8 mouse cellular contexts compared by ENCODE assay signal in genomic region chr10:19009186-19009672, GRCm38 (mm10). TPM values are rescaled to one million over a fixed set of nuclear protein-coding genes. Genes with fewer than 3 reads are reported as not detected.
DNase-seq lines count a peak whose midpoint lies in the region; ATAC-seq and TF ChIP-seq lines count a peak whose summit lies in the region.

No protein-coding gene starts in this region.

- no peaks in the 10 kb centered on the region for H3K9me3 ChIP-seq in heart, embryonic 14.5 days (ENCODE audit: control insufficient read depth, low read length)
- no peaks in the 10 kb centered on the region for H3K9me3 ChIP-seq in forebrain, embryonic 12.5 days
- H3K9me3 ChIP-seq in midbrain, embryonic 15.5 days: no peaks in the 10 kb centered on the region

- no peak overlapping the region for H3K9ac ChIP-seq in heart, embryonic 14.5 days (ENCODE audit: low read length)
- H3K9ac ChIP-seq in forebrain, embryonic 12.5 days: no peak overlapping the region
- H3K9ac ChIP-seq in midbrain, embryonic 15.5 days: no peak overlapping the region

- 50% methylated on average over 8 of the region's 8 CpGs for WGBS in heart, embryonic 14.5 days
- WGBS in lung, adult 2 months: 10% methylated on average over 8 of the region's 8 CpGs
- 88% methylated on average over 8 of the region's 8 CpGs for WGBS in forebrain, embryonic 12.5 days
- WGBS in midbrain, embryonic 15.5 days: 73% methylated on average over 8 of the region's 8 CpGs

- H3K4me1 ChIP-seq in heart, embryonic 14.5 days (ENCODE audit: control insufficient read depth in 2 of 2, insufficient read depth in 2 of 2, low read length in 2 of 2): peaks cover 6 to 17% of the 10 kb centered on the region in 2 experiments; a peak in 3 of 4 replicates
- peaks cover 16% of the 10 kb centered on the region for H3K4me1 ChIP-seq in lung, adult 2 months (ENCODE audit: control insufficient read depth, insufficient read depth, low read length)
- H3K4me1 ChIP-seq in forebrain, embryonic 12.5 days: peaks cover 2% of the 10 kb centered on the region
- H3K4me1 ChIP-seq in midbrain, embryonic 15.5 days: peaks cover 3% of the 10 kb centered on the region; the same call in 1 of the 2 replicates

- H3K36me3 ChIP-seq in heart, embryonic 14.5 days (ENCODE audit: control insufficient read depth, insufficient read depth, low read length): peaks cover 41% of the 10 kb centered on the region
- no peaks in the 10 kb centered on the region; the same call in 1 of the 2 replicates for H3K36me3 ChIP-seq in forebrain, embryonic 12.5 days (replicated peaks)
- 0 out of 2 replicates have a peak, but pooled peaks cover 7% of the 10 kb centered on the region for H3K36me3 ChIP-seq in midbrain, embryonic 15.5 days (replicated peaks)

- peak; percentile 72 for DNase-seq in 3T3-L1 (ENCODE audit: low read depth, low spot score)
- DNase-seq in CD8-positive naive resting alpha-beta T cell, adult 2 months (ENCODE audit: low read depth in 2 of 2, low spot score in 2 of 2): peak; percentile 18 to 22
- DNase-seq in lung, adult 2 months: peak; percentile 22
- no peak for DNase-seq in neural tube, embryonic 10.5 days (ENCODE audit: extremely low spot score, low spot score)
- no peak for DNase-seq in right cerebral cortex, adult 18-20 months

- H3K4me2 ChIP-seq in heart, embryonic 14.5 days (ENCODE audit: low read length): peak overlapping the region; percentile 31
- H3K4me2 ChIP-seq in forebrain, embryonic 12.5 days: no peak overlapping the region
- H3K4me2 ChIP-seq in midbrain, embryonic 15.5 days: no peak overlapping the region

- no peak for ATAC-seq in heart, embryonic 14.5 days (ENCODE audit: insufficient number of reproducible peaks, insufficient read depth, low FRiP score, low read depth)
- ATAC-seq in forebrain, embryonic 12.5 days (ENCODE audit: low FRiP score): no peak
- ATAC-seq in midbrain, embryonic 15.5 days (replicated peaks): no peak

- H3K27ac ChIP-seq in heart, embryonic 14.5 days (replicated peaks in 1 of 2; ENCODE audit: control insufficient read depth in 1 of 2, insufficient read depth in 1 of 2, low read depth in 2 of 2, low read length in 2 of 2): no peak overlapping the region
- H3K27ac ChIP-seq in forebrain, embryonic 12.5 days: no peak overlapping the region
- no peak overlapping the region for H3K27ac ChIP-seq in midbrain, embryonic 15.5 days

- TF ChIP-seq CTCF in lung, adult 2 months (IDR thresholded peaks at IDR 0.05; ENCODE audit: insufficient read depth, low read length): no peak

- H3K27me3 ChIP-seq in heart, embryonic 14.5 days (ENCODE audit: control insufficient read depth, insufficient read depth, low read length): no peaks in the 10 kb centered on the region
- H3K27me3 ChIP-seq in forebrain, embryonic 12.5 days: no peaks in the 10 kb centered on the region
- H3K27me3 ChIP-seq in midbrain, embryonic 15.5 days (replicated peaks): no peaks in the 10 kb centered on the region

- H3K4me3 ChIP-seq in heart, embryonic 14.5 days (ENCODE audit: control insufficient read depth in 1 of 2, insufficient read depth in 1 of 2, low read depth in 1 of 2, low read length in 2 of 2): no peak overlapping the region
- no peak overlapping the region for H3K4me3 ChIP-seq in lung, adult 2 months (replicated peaks; ENCODE audit: extremely low read depth, low read depth, low read length)
- no peak overlapping the region for H3K4me3 ChIP-seq in forebrain, embryonic 12.5 days (replicated peaks)
- H3K4me3 ChIP-seq in midbrain, embryonic 15.5 days: no peak overlapping the region

- no peak for TF ChIP-seq POLR2A in lung, adult 2 months (IDR thresholded peaks at IDR 0.05; ENCODE audit: borderline replicate concordance, extremely low read depth, low read depth, low read length)

RNA-seq across cellular contexts. Expression of gene Tnfaip3, which starts 6.2 kb away (rescaled TPM):
- 2.1 and 2.6 TPM in 2 replicates for polyA plus RNA-seq in heart, embryonic 14.5 days (2014; fragmentation: Nextera tagmentation; extraction: Ambion mirVana)
- polyA plus RNA-seq in lung, adult 2 months (2012; rRNA removed): 5.9 and 7.2 TPM in 2 replicates
- polyA plus RNA-seq in forebrain, embryonic 12.5 days (2016; fragmentation: Nextera tagmentation; extraction: Ambion mirVana): 0.92 and 1.5 TPM in 2 replicates
- 2.3 and 3.2 TPM in 2 replicates for polyA plus RNA-seq in midbrain, embryonic 15.5 days (2015; fragmentation: Nextera tagmentation; extraction: Ambion mirVana)

Comparison
In these comparisons a context has a peak if more than half of its experiments do, and no peak if none do; other contexts are left out.
1. DNase-seq: peak in 3T3-L1 (single experiment), CD8-positive naive resting alpha-beta T cell, adult 2 months (2 of 2) and lung, adult 2 months (single experiment); none in neural tube, embryonic 10.5 days (single experiment) and right cerebral cortex, adult 18-20 months (single experiment).